Mouse (Mus musculus) heart, embryonic 14.5 days (tissue): ENCODE measurements at regions not wholly inside any gene's neighbourhood (a gene's known extent, or its start where the extent isn't known, plus 50 kb on each side); places are given as distances from the start of the nearest gene placed in this dataset. TPM values are rescaled to one million over a fixed set of nuclear protein-coding genes. Genes with fewer than 3 reads are reported as not detected.

ENCODE experiments used
- ATAC-seq: fragments of 200-750 bp; cut with Nextera tagmentation; 2 replicates; pipeline ENCODE4 v1.8.0; 2017; ENCODE audit warnings: low read depth, moderate TSS enrichment; ENCODE audit not compliant: insufficient number of reproducible peaks, insufficient read depth, low FRiP score
- H3K27ac ChIP-seq, 2 experiments: fragments of 200-500 bp in 1 of 2; fragments of 300-500 bp in 1 of 2; sonication (generic) in 1 of 2; replicated peaks in 1 of 2; 2 replicates each; pipeline ENCODE4 v1.5.1; 2012 to 2014; ENCODE audit warnings: low read depth in 2 of 2, low read length in 2 of 2, control low read depth in 1 of 2, mild to moderate bottlenecking in 1 of 2, mixed read lengths in 1 of 2; ENCODE audit not compliant: control insufficient read depth in 1 of 2, insufficient read depth in 1 of 2
- H3K27me3 ChIP-seq: fragments of 300-500 bp; sonication (generic); 2 replicates; pipeline ENCODE4 v1.6.1; 2014; ENCODE audit warnings: mild to moderate bottlenecking, low read length, control low read depth; ENCODE audit not compliant: control insufficient read depth, insufficient read depth
- H3K36me3 ChIP-seq: fragments of 300-500 bp; sonication (generic); 2 replicates; pipeline ENCODE4 v1.6.1; 2014; ENCODE audit warnings: mild to moderate bottlenecking, control low read depth, low read length, mixed read lengths; ENCODE audit not compliant: control insufficient read depth, insufficient read depth
- H3K4me1 ChIP-seq, 2 experiments: fragments of 200-500 bp in 1 of 2; fragments of 300-500 bp in 1 of 2; sonication (generic) in 1 of 2; 2 replicates each; pipeline ENCODE4 v1.6.1; 2012 to 2014; ENCODE audit warnings: low read length in 2 of 2, control low read depth in 1 of 2, mixed read lengths in 1 of 2; ENCODE audit not compliant: control insufficient read depth in 2 of 2, insufficient read depth in 2 of 2
- H3K4me2 ChIP-seq: fragments of 300-500 bp; sonication (generic); 2 replicates; pipeline ENCODE4 v1.6.1; 2014; ENCODE audit warnings: mild to moderate bottlenecking, low read length
- H3K4me3 ChIP-seq, 2 experiments: fragments of 200-500 bp in 1 of 2; fragments of 300-500 bp in 1 of 2; sonication (generic) in 1 of 2; 2 replicates each; pipeline ENCODE4 v1.5.1; 2012 to 2014; ENCODE audit warnings: low read length in 2 of 2, mild to moderate bottlenecking in 2 of 2, control low read depth in 1 of 2, low read depth in 1 of 2, moderate library complexity in 1 of 2; ENCODE audit not compliant: control insufficient read depth in 1 of 2, insufficient read depth in 1 of 2
- H3K9ac ChIP-seq: fragments of 300-500 bp; sonication (generic); 2 replicates; pipeline ENCODE4 v1.6.1; 2014; ENCODE audit warnings: mild to moderate bottlenecking, low read length
- H3K9me3 ChIP-seq: fragments of 300-500 bp; sonication (generic); 2 replicates; pipeline ENCODE4 v1.6.1; 2016; ENCODE audit warnings: low read length, control low read depth; ENCODE audit not compliant: control insufficient read depth
- whole genome bisulfite sequencing: fragments of 180-500 bp; shearing (Covaris S2); extraction: QIAGEN DNeasy Blood & Tissue Kit; methylation state at CpG from one replicate; pipeline ENCODE4 v1.1.7; 2014; 5-methylcytosine and 5-hydroxymethylcytosine counted together
- microRNA counts: library from miRNA; unstranded; fragments of <30 nt; microRNA quantifications from one replicate; lab custom pipeline; 2016
- microRNA-seq: library from miRNA; unstranded; fragments of <30 nt; microRNA quantifications from one replicate; pipeline ENCODE4, GENCODE M21; 2016

DNA sequence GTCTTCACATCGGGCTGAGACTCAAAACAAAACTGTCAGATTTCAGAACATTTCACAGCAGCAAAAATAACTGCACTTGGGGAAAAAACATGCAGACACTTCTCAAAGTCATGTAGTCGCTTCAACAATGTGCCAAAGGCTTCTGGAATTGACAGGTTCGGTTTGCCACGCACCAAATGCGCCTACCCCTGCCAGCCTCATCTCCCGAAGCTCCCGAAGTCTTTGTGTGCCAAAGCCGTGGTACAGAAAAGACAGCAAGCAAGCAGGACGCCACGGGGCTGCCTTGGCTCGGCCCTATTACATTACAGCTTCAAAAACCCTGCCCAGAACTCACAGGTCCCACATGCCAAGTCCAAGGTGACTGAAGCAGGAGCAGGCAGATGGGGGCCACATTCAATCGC lies 50.9 kb upstream of the Dio3 start:
- Histone ChIP-seq H3K4me2 (no peak overlapping the region), H3K9me3 (no peaks in the 10 kb centered on the region), H3K4me3 (no peak overlapping the region), H3K27ac (no peak overlapping the region), H3K4me1 (no peaks in the 10 kb centered on the region), H3K9ac (no peak overlapping the region), H3K36me3 (no peaks in the 10 kb centered on the region), H3K27me3 (peaks cover 7% of the 10 kb centered on the region)
- no peak for ATAC-seq
- 76% methylated on average over 12 of the region's 12 CpGs for WGBS

MicroRNAs encoded in the stretch of these regions (microRNA counts, 519-probe panel; counts per million panel counts)
- microRNA mmu-miR-1193 (lab: Ali Mortazavi, UCI) (322 counts per million, percentile 70 among the panel's probes with 10 or more counts), microRNA mmu-miR-1197 (lab: Ali Mortazavi, UCI) (322 counts per million, percentile 70 among the panel's probes with 10 or more counts), microRNA mmu-miR-134 (lab: Ali Mortazavi, UCI) (322 counts per million, percentile 70 among the panel's probes with 10 or more counts), microRNA mmu-miR-154 (lab: Ali Mortazavi, UCI) (5,718 counts per million, percentile 86 among the panel's probes with 10 or more counts), microRNA mmu-miR-299 (lab: Ali Mortazavi, UCI) (322 counts per million, percentile 70 among the panel's probes with 10 or more counts), microRNA mmu-miR-300 (lab: Ali Mortazavi, UCI) (4,610 counts per million, percentile 78 among the panel's probes with 10 or more counts), microRNA mmu-miR-3072 (lab: Ali Mortazavi, UCI) (322 counts per million, percentile 70 among the panel's probes with 10 or more counts), microRNA mmu-miR-323-3p (lab: Ali Mortazavi, UCI) (322 counts per million, percentile 70 among the panel's probes with 10 or more counts), microRNA mmu-miR-323-5p (lab: Ali Mortazavi, UCI) (322 counts per million, percentile 70 among the panel's probes with 10 or more counts), microRNA mmu-miR-329 (lab: Ali Mortazavi, UCI) (6,426 counts per million, percentile 90 among the panel's probes with 10 or more counts), microRNA mmu-miR-369-3p (lab: Ali Mortazavi, UCI) (5,756 counts per million, percentile 87 among the panel's probes with 10 or more counts), microRNA mmu-miR-369-5p (lab: Ali Mortazavi, UCI) (322 counts per million, percentile 70 among the panel's probes with 10 or more counts), microRNA mmu-miR-376a (lab: Ali Mortazavi, UCI) (7,070 counts per million, percentile 94 among the panel's probes with 10 or more counts), microRNA mmu-miR-376b (lab: Ali Mortazavi, UCI) (5,293 counts per million, percentile 83 among the panel's probes with 10 or more counts), microRNA mmu-miR-376c (lab: Ali Mortazavi, UCI) (5,357 counts per million, percentile 83 among the panel's probes with 10 or more counts), microRNA mmu-miR-377 (lab: Ali Mortazavi, UCI) (6,246 counts per million, percentile 89 among the panel's probes with 10 or more counts), microRNA mmu-miR-379 (lab: Ali Mortazavi, UCI) (322 counts per million, percentile 70 among the panel's probes with 10 or more counts), microRNA mmu-miR-380-3p (lab: Ali Mortazavi, UCI) (322 counts per million, percentile 70 among the panel's probes with 10 or more counts), microRNA mmu-miR-380-5p (lab: Ali Mortazavi, UCI) (322 counts per million, percentile 70 among the panel's probes with 10 or more counts), microRNA mmu-miR-381 (lab: Ali Mortazavi, UCI) (3,889 counts per million, percentile 75 among the panel's probes with 10 or more counts), microRNA mmu-miR-382 (lab: Ali Mortazavi, UCI) (5,228 counts per million, percentile 82 among the panel's probes with 10 or more counts), microRNA mmu-miR-409-3p (lab: Ali Mortazavi, UCI) (322 counts per million, percentile 70 among the panel's probes with 10 or more counts), microRNA mmu-miR-409-5p (lab: Ali Mortazavi, UCI) (322 counts per million, percentile 70 among the panel's probes with 10 or more counts), microRNA mmu-miR-410 (lab: Ali Mortazavi, UCI) (5,782 counts per million, percentile 87 among the panel's probes with 10 or more counts), microRNA mmu-miR-411 (lab: Ali Mortazavi, UCI) (3,683 counts per million, percentile 74 among the panel's probes with 10 or more counts), microRNA mmu-miR-412 (lab: Ali Mortazavi, UCI) (322 counts per million, percentile 70 among the panel's probes with 10 or more counts), microRNA mmu-miR-453 (lab: Ali Mortazavi, UCI) (322 counts per million, percentile 70 among the panel's probes with 10 or more counts), microRNA mmu-miR-485 (lab: Ali Mortazavi, UCI) (322 counts per million, percentile 70 among the panel's probes with 10 or more counts), microRNA mmu-miR-487b (lab: Ali Mortazavi, UCI) (4,778 counts per million, percentile 79 among the panel's probes with 10 or more counts), microRNA mmu-miR-494 (lab: Ali Mortazavi, UCI) (322 counts per million, percentile 70 among the panel's probes with 10 or more counts), microRNA mmu-miR-495 (lab: Ali Mortazavi, UCI) (5,615 counts per million, percentile 85 among the panel's probes with 10 or more counts), microRNA mmu-miR-496 (lab: Ali Mortazavi, UCI) (322 counts per million, percentile 70 among the panel's probes with 10 or more counts), microRNA mmu-miR-539 (lab: Ali Mortazavi, UCI) (6,014 counts per million, percentile 88 among the panel's probes with 10 or more counts), microRNA mmu-miR-541 (lab: Ali Mortazavi, UCI) (3,425 counts per million, percentile 72 among the panel's probes with 10 or more counts), microRNA mmu-miR-543 (lab: Ali Mortazavi, UCI) (322 counts per million, percentile 70 among the panel's probes with 10 or more counts), microRNA mmu-miR-544 (lab: Ali Mortazavi, UCI) (322 counts per million, percentile 70 among the panel's probes with 10 or more counts), microRNA mmu-miR-654-3p (lab: Ali Mortazavi, UCI) (322 counts per million, percentile 70 among the panel's probes with 10 or more counts), microRNA mmu-miR-654-5p (lab: Ali Mortazavi, UCI) (322 counts per million, percentile 70 among the panel's probes with 10 or more counts), microRNA mmu-miR-666-3p (lab: Ali Mortazavi, UCI) (322 counts per million, percentile 70 among the panel's probes with 10 or more counts), microRNA mmu-miR-666-5p (lab: Ali Mortazavi, UCI) (322 counts per million, percentile 70 among the panel's probes with 10 or more counts), microRNA mmu-miR-667 (lab: Ali Mortazavi, UCI) (322 counts per million, percentile 70 among the panel's probes with 10 or more counts), microRNA mmu-miR-668 (lab: Ali Mortazavi, UCI) (322 counts per million, percentile 70 among the panel's probes with 10 or more counts), microRNA mmu-miR-679 (lab: Ali Mortazavi, UCI) (322 counts per million, percentile 70 among the panel's probes with 10 or more counts), microRNA mmu-miR-758 (lab: Ali Mortazavi, UCI) (322 counts per million, percentile 70 among the panel's probes with 10 or more counts), microRNA mmu-miR-882 (lab: Ali Mortazavi, UCI) (322 counts per million, percentile 70 among the panel's probes with 10 or more counts)

Small RNA genes in the stretch of these regions (microRNA-seq; reads per million reads assigned to microRNA genes)
- gene Gm24321: not detected
- not detected for gene Gm25252
- gene Gm25750: not detected
- not detected for gene Gm27379
- not detected for gene Gm44322
- gene Mir1193: 455 reads per million, percentile 72 among the genes with 10 or more reads in this experiment
- not detected for gene Mir1197
- 496 reads per million, percentile 73 among the genes with 10 or more reads in this experiment for gene Mir134
- 487 reads per million, percentile 73 among the genes with 10 or more reads in this experiment for gene Mir154
- not detected for gene Mir299a
- not detected for gene Mir299b
- gene Mir300: 329 reads per million, percentile 67 among the genes with 10 or more reads in this experiment
- gene Mir3072: 18.5 reads per million, percentile 29 among the genes with 10 or more reads in this experiment
- gene Mir323: 173 reads per million, percentile 58 among the genes with 10 or more reads in this experiment
- 263 reads per million, percentile 64 among the genes with 10 or more reads in this experiment for gene Mir329
- gene Mir369: 1,864 reads per million, percentile 82 among the genes with 10 or more reads in this experiment
- not detected for gene Mir376a
- gene Mir376b: 63.5 reads per million, percentile 46 among the genes with 10 or more reads in this experiment
- gene Mir376c: 244 reads per million, percentile 62 among the genes with 10 or more reads in this experiment
- gene Mir377: 45.8 reads per million, percentile 42 among the genes with 10 or more reads in this experiment
- gene Mir379: 2,323 reads per million, percentile 84 among the genes with 10 or more reads in this experiment
- gene Mir380: not detected
- gene Mir381: 2,115 reads per million, percentile 83 among the genes with 10 or more reads in this experiment
- 1,314 reads per million, percentile 79 among the genes with 10 or more reads in this experiment for gene Mir382
- gene Mir409: not detected
- 49.2 reads per million, percentile 43 among the genes with 10 or more reads in this experiment for gene Mir410
- gene Mir411: 4,568 reads per million, percentile 91 among the genes with 10 or more reads in this experiment
- 64.6 reads per million, percentile 46 among the genes with 10 or more reads in this experiment for gene Mir412
- not detected for gene Mir453
- gene Mir485: 117 reads per million, percentile 53 among the genes with 10 or more reads in this experiment
- 5,847 reads per million, percentile 93 among the genes with 10 or more reads in this experiment for gene Mir487b
- gene Mir494: 194 reads per million, percentile 60 among the genes with 10 or more reads in this experiment
- 42.2 reads per million, percentile 41 among the genes with 10 or more reads in this experiment for gene Mir495
- 70.7 reads per million, percentile 48 among the genes with 10 or more reads in this experiment for gene Mir496a
- gene Mir539: not detected
- 2,421 reads per million, percentile 84 among the genes with 10 or more reads in this experiment for gene Mir541
- 189 reads per million, percentile 59 among the genes with 10 or more reads in this experiment for gene Mir543
- gene Mir544: not detected
- gene Mir654: not detected
- gene Mir666: 28.0 reads per million, percentile 35 among the genes with 10 or more reads in this experiment
- 118 reads per million, percentile 53 among the genes with 10 or more reads in this experiment for gene Mir667
- gene Mir668: 45.3 reads per million, percentile 42 among the genes with 10 or more reads in this experiment
- 64.9 reads per million, percentile 46 among the genes with 10 or more reads in this experiment for gene Mir679
- gene Mir758: 10.1 reads per million, percentile 22 among the genes with 10 or more reads in this experiment
- not detected for gene Mir882
